Mouse (Mus musculus) lung, postnatal 25 days (tissue): Measurements from ENCODE around the gene Acvrl1.

Experiments used
- DNase-seq: peaks from one replicate; pipeline ENCODE4 v3.0.0; 2022; ENCODE audit warnings: low spot score

The Acvrl1 gene

DNA sequence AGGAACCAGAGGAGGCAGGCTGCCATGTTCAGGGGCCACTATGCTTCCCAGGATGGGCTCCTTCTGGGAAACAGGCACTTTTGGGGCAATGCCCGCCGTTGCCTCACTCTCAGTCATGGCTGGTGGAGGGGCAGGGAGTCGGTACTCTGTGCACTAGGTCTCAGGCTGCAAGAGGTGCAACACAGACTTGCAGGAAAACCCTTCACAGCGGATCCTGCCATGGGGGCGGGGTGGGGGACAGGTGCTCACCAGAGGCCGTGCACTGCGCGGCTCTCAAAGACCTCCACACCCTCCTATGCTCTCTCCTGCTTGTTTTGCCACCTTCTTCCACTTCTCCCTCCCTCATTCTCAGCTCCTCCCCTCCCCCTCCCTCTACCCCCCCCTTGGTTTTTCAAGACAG is 14.3 kb downstream of the Acvrl1 start:
- DNase-seq: no peak

DNA sequence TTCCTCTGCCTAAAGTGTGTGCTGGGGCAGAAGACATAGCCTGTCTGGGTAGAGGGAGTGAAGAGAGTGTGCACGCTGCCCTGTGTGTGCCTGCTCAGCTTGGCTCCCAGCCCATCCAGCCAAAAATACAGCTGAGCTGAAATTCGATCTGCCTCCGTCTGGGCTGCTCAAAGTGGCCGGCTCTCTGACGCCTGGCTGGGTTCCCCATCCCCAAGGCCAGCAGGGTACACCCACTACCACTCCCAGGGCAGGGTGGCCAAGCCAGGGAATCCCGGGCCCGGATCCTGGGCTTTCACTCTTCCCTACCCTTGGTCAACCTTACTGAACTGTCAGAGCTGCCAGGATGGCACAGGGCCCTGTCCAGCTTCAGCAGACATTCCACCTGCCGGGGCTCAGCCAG is 15.2 kb downstream of the Acvrl1 start:
- no peak for DNase-seq

DNA sequence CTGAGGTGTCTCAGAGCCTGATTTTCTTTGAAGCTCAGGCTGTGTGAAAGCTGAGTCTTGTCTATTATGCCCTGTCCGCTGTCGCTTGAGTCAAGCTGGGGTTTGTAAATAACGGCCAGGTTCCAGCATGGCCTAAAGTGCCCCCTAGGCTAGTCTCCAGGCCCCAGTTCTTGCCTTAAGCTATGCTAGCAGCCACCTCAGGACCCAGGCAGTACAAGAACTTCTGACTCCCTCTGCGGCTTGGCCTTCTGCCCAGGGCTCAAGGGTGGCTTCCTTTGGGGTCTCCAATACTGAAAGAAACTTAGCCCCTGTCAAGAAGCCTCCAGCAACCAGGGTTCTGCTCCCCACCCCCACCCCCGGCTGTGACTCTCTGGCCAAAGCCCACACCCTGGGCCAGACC is 15.9 kb downstream of the Acvrl1 start:
- no peak for DNase-seq

DNA sequence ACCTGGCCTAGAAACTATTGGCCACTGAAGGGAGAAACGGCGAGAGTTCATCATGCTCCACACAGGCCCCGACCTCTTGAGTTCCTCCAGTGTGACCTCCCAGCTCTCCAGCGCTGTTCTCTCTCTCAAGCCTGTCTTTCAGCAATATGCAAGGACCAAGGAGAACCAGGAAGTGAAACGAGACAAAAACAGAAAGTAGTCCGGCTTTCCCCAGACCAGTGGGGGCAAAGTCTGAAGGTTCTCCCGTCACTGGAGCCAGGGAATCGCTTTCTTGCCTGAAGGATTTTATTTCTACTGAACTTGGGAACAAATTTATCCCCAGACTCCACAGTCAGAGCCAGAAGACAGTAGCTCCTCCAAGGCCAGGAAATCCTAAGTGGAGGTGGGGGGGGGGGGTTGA is 16.5 kb downstream of the Acvrl1 start:
- DNase-seq: no peak

DNA sequence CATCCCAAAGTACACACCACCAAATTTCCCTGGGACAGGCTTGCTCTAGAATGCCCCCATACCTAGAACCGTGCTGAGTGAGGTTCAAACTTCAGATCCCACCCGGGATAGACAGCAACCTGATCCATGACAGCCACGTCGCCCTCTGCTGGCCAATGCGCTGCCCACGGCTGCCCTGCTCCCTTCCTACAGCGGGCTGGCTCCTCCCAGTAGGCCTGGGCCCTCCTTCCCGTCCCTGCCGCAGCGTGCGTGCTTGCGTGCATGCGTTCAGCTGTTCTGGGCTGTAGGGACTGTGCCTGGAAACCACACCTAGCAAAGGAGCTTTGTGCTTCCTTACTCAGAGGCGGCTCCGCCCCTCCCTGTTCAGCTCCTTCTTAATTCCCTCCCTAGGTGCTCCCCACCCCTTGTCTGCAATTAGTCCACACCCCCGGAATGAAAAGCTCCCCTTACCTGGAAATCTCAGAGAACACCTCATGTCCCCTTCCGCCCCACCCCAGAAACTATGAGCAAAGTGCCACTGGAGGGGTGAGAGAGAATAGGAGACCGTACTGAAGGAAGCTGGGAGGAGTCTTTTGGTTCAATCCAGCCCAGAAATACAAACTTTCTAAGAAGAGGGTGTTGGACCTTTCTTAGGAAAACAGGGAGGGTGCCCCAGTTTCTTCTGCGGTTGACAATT is 17.2 kb downstream of the Acvrl1 start:
- peak; percentile 98 for DNase-seq

DNA sequence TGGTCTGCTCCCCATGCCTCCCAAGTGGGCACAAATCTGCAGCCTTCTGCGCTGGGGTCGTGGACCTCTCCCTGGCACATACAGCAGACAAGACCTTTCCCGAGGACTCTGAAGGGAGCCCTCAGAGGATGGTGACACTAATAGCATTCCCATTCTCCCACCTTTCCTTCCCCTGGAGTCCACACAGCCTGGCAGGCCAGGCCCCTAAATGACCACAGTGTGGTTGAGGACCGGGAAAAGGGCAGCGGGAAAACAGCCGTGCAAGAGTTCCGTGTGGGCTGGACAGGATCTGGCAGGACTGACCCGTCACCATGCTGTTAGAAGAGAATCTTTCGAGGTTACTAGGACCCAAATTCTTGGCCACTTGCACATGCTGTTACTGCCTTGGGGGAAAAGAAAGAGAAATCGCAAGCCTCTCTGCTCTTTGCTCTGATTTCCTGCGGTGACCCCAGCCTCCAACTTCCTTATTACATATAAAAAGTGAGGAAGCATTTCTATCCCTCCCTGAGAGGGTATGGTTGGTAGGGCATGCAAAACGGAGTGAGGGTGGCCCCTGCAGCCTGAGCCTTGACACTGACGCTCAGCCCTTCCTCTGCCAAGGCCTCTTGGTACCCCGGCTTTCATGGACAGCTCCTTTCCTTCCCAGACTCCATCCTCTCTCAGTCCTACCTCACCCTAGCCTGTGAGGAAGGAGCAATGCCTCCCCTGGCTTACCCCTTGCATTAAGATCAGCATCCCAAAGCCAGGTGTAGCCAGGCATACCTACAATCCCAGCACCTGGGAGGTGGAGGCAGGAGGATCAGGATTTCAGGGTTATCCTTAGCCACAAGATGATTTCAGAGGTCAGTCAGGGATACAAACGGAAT is 18.0 kb downstream of the Acvrl1 start:
- DNase-seq: no peak

DNA sequence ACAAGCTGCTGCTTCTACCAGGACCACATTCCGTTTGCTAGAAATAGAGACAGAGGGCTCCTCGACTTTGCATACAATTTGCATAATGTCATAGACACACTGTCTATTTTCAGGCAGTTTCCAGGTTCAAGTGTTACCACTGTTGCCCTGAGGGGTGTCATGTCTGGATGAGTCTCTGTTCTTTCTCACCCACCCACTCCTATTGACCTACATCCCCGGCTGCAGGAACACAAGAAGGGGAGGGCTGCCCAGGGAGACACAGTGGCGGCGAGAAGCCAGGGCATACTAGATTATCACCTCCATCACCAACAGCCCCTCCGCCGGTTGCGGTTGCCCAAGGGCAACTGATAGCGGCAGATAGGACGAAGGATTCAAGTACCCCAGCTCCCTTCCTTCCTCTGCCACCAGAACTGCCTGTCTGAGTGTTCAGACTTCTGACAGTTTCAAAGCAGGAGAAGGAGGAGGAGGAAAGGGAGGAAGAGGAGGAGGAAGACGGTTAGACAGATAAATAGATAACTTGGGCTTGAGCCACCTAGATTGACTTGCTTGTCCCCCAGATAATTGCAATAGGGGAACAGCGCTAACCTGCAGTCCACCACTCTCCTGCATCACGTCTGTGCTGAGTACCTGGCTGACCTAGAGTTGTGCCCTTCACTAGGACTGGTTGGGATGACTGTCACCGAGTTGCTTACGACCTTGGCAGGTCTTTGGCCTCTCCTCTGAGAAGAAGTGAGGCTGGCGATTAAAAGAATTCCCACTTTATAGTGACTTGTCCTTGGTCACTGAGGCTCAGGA is 19.0 kb downstream of the Acvrl1 start:
- DNase-seq: no peak

DNA sequence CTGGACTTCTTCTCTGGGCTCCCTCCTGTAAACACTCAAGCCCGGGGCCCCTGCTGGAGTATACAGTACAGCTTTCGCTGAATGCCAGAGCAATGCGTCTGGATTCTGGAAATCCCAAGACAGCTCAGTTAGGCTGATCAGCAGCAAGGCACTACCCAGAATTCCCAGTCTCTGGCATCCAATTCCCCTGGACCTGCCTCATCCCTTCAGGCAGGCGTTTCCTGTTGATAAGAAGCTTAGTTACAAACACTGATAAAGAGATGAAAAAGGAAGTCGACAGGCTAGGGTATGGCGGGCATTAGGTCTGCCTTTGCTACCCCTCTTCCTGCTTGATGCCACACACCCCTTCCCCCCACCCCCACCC is 19.6 kb downstream of the Acvrl1 start:
- DNase-seq: peak; percentile 81

DNA sequence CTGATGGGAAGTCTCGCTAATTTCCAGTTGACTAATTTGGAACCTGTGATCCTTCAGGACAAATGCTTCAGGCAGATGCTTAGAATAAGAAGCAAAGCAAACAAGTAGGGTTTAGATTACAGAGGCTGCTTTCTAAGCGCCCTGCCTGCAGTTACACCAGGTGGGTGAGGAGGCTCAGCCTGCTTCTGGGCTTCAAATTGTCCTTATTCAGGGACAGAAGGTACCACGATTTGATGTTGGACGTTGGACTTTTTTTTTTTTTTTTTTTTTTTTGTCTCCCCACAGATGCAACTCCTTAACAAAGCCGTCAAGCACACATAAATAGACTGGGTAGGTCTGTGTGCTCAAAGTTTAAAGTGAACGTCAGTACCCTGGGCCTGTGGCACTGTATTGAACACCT is 20.3 kb downstream of the Acvrl1 start:
- DNase-seq: no peak

DNA sequence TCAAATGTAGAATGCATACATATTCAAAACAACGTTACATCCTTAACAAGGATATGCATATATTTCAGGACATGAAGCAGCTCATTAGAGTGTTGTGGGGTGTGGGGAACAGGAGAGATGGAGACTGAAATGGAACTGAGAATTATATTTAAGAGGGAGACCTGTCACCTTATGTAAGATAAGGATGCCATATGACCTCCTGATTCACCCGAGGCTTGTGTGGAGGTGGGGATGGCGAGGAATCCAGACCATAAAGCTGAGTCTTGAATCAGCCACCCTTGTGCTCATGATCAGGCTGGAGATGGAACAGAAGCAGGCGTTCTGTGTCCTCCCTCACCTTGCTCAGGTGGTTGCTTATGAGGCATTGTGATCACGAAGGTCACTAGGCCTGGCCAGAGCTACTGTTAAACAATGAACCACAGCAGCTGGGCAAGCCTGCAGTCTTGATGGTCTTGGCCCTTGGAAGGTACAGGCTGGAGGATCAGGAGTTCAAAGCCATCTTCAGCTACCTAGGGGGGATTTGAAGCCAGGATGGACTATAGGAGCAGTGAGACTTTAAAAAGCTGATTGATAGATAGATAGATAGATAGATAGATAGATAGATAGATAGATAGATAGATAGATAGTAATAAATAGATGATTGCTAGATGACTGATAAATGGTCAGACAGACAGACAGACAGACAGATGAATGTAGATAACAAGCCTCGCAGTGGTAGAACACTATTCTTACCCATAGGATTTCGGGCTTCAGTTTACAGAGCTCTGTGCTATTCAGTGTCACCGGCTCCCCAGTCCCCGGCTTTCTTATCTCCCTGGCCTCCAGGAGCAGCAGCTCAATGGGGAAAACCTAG is 23.3 kb downstream of the Acvrl1 start:
- no peak for DNase-seq

DNA sequence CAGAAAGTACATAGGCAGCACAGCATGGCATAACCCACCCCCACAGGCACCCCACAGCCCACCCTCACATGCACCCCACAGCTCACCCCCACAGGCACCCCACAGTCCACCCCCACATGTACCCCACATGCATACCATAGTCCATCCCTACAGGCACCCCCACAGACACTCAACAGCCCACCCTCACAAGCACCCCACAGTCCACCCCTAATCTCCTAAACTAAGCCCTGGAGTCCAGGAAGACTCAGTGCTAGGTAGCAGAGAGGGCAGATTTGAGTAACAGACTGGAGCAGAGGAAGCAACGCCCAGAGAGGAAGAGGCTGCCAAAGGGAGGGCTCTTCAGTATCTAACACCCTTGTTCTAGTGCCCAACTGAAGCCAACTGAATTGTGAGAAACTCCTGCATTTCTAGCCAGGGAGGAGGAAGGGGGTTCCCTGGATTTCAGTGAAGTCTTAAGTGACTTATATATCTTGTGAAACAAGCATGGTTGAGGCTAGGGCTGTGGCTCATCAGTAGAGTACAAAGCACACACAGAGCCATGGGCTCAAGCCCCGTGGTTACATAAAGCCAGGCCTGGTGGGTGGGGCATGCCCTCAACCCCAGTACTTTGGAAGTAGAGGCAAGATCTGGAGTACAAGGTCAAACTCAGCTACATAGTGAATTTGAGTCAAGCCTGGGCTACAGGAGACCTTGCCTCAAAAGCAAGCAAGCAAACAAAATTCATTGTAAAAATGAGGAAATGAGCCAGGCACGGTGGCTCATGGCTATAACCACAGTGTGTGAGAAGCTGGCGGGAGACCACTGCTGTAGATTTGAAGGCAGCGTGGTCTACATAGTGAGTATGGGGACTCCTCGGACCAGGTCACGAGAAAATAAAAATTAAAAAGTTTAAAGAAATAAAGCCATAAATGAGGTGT is 26.6 kb downstream of the Acvrl1 start:
- no peak for DNase-seq

DNA sequence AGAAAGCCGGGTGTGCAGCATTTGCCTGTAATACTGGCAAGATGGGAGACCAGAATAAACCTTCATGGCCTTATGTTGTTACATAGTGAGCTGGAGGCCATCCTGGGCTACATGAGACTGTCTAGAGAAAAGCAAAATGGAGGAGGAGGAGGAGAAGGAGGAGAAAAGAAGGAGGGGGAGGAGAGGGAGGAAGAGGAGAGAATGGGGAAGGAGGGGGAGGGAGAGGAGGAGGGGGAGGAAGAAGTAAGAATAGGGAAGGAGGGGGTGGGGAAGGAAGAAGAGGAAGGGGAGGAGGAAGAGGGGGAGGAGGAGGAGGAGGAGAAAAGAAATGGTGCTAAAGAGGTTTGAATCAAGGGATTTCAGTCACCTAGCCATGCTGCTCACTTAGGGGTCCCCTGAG is 31.8 kb downstream of the Acvrl1 start:
- DNase-seq: no peak

DNA sequence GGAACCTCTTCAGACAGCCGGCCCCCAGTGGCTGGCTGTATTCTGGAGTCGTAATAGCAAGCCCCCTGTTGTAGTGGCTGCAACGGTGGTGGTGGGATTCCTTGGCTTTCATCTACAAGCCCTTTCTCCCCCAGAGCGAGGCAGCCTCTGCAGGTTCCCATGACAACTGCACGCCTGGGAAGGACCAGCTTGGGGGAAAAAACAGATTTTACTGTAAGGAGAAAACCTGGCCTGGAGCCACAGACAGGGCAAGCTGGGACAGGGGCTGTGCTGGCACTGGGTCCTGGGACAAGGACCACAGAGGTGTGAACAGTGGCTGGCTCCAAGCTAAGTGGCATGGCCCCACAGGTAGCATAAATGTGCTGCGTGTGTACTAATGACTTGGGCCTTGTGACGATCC is 32.3 kb downstream of the Acvrl1 start:
- no peak for DNase-seq

DNA sequence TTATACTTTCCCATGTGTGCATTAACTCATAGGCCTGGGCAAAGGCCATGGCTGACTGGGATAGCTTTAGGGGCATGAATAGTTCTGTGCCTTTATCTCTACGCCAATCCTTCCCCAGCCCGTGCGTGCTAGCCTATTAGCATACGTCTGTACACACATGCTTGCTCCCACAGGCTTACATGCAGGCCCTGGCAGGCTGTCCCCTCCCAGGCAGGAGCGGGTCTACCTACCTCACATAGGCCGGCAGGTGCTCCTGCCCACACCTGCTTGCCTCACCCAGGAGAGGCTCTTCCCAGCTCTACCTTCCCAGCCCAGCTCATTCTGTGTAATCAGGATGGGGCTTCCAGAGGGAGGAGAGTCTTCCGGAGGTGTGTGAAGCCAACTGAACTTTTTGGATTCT is 33.2 kb downstream of the Acvrl1 start:
- no peak for DNase-seq

DNA sequence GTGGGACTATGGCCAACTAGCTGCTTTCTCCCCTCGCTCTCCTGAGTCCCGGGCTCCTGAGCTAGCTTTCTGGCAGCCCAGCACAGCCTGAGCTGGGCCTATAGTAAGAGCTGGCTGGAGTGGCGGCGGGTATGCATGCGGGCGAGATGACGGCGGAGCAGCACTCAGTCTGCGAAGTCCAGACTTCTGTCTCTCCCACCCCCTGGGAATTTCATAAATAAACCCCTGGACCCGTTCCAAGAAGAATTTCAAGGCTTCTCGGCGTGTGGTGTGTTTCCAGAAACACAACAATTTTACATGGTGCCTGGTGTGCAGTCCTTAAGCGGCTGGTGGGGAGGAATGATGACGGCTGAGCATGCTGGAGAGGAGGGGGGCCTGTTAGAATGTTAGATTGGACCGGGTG is 34.7 kb downstream of the Acvrl1 start:
- DNase-seq: no peak

DNA sequence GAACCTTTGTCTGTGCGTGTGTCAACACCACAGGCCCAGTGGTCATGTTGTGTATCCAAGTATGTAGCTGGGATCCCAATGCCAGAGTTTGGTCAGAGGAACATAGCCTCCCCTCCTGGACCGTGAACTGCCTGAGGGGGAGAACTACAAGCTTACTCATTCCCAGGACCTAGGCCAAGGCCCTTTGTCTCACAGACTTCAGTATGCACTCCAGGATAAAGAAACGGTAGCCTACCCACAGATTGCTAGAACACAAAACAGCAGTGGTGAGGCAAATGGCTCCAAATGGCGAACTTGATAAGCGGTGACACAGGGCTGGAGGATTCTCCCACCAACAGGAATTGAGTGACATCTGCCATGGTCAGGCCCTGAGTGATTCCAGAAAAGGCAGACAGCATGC is 35.5 kb downstream of the Acvrl1 start:
- DNase-seq: no peak

DNA sequence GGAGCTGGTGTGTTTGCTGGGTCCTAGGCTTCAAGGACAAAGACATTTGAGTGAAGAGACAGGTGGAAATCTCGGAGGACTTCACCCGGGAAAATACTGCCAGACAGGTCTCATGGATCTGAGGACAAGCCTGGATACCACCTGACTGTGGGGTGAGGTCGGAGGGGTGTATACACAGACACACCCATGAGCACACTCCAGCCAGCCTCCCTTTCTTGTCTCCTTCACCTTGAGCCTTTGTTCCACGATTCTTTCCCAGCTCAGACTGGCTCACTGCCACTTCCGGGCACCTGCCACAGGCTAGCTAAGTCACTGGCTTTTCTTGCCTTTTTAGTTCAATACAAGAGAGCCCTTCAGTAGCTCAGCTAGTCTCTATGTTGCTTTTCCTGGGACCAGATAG is 36.0 kb downstream of the Acvrl1 start:
- no peak for DNase-seq

DNA sequence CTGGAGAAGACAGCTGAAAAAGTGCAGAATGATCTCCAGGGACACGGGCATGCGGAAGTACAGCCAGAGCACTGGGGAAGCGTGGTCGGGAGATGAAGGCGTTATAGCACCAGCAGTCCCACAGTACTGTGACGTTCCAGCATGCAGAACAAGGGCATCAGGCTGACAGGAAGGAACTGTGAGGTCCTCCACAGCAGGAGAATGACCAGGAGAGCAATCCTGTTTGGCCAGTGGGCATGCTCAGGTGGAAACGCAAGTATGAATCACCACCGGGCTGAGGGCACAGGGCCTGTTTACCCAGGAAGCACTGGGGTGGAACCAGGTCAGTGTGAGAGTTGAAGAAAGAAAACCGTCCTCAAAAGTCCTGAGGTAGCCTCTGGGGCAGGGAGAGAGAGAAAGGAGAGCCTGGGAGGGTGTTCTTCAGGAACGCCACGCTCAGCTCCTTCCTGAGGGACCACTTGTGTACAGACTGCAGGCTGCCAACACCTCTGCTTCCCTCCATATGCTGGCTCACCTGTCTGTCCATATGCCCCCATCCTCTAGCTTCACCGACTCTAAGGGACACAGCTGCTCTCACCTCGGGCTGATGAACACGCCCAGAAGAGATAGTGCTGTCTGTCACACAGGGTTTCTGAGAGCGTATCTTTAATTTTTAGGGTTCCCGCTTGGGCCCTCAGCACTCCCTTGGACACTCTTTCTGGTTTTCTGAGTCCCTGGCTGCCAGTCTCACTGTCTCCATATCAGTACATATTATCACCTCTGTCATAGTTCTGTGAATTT is 37.5 kb downstream of the Acvrl1 start:
- DNase-seq: no peak

DNA sequence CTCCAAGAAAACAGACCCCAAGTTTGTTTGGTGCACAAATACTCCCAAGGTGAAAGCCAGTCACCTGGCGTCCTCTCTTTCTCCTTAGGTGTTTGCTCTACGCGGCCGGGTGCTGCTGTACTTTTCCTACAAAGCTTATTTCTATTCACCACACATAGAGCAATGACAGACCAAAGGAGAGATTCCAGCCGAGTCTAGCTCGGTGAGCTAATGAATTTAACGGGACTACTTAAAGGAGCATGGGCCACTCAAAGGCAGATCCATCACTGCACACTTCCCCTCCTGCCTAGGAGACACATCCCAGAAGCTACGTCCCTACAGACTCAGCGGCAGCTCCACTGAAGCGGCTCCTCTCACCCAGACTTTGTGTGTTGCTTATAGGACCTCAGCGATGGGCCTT is 39.2 kb downstream of the Acvrl1 start:
- no peak for DNase-seq

DNA sequence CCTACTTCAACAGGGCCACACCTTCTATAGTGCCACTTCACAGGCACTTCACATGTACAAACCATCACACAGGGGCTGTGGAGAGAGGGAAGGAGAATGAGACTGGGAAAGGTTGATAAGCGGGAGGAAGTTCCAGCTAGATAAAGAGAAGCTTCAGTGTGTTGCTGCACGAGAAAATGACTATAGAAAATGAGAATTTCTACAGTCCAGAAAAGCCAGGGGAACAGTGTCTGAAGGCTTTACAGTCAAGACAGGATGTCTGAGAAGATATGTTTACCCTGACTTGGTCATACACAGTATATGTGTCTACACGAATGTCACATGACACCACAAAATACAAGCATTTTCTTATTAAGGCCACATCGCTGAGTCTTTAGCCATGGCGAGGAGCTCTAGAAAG is 41.6 kb downstream of the Acvrl1 start:
- DNase-seq: no peak
